Mouse (Mus musculus) intestine, embryonic 16.5 days (tissue): ENCODE measurements around the gene Enah. TPM values are rescaled to one million over a fixed set of nuclear protein-coding genes. Genes with fewer than 3 reads are reported as not detected.

Experiments
- ATAC-seq: fragments of 200-750 bp; cut with Nextera tagmentation; 2 replicates; pipeline ENCODE4 v1.8.0; 2017; ENCODE audit warnings: moderate TSS enrichment, moderate library complexity
- H3K27ac ChIP-seq: fragments of 300-500 bp; sonication (generic); 2 replicates; pipeline ENCODE4 v1.5.1; 2014; ENCODE audit warnings: mild to moderate bottlenecking, low read length
- H3K27me3 ChIP-seq: fragments of 300-500 bp; sonication (generic); replicated peaks from 2 replicates; pipeline ENCODE4 v1.6.1; 2014; ENCODE audit warnings: low read length, control low read depth, mixed read lengths; ENCODE audit not compliant: control insufficient read depth, insufficient read depth
- H3K36me3 ChIP-seq: fragments of 300-500 bp; sonication (generic); 2 replicates; pipeline ENCODE4 v1.6.1; 2014; ENCODE audit warnings: low read length, control low read depth; ENCODE audit not compliant: control insufficient read depth, insufficient read depth
- H3K4me1 ChIP-seq: fragments of 300-500 bp; sonication (generic); 2 replicates; pipeline ENCODE4 v1.6.1; 2014; ENCODE audit warnings: low read length, control low read depth, mixed read lengths; ENCODE audit not compliant: control insufficient read depth, insufficient read depth
- H3K4me2 ChIP-seq: fragments of 300-500 bp; sonication (generic); 2 replicates; pipeline ENCODE4 v1.6.1; 2014; ENCODE audit warnings: low read depth, low read length, control low read depth
- H3K4me3 ChIP-seq: fragments of 300-500 bp; sonication (generic); 2 replicates; pipeline ENCODE4 v1.5.1; 2014; ENCODE audit warnings: mild to moderate bottlenecking, low read length
- H3K9ac ChIP-seq: fragments of 300-500 bp; sonication (generic); 2 replicates; pipeline ENCODE4 v1.6.1; 2014; ENCODE audit warnings: low read depth, low read length
- H3K9me3 ChIP-seq: fragments of 300-500 bp; sonication (generic); 2 replicates; pipeline ENCODE4 v1.6.1; 2016; ENCODE audit warnings: low read length, control low read depth; ENCODE audit not compliant: control insufficient read depth
- WGBS: fragments of 180-500 bp; shearing (Covaris S2); extraction: QIAGEN DNeasy Blood & Tissue Kit; methylation state at CpG from one replicate; pipeline ENCODE4 v1.1.7; 2014; 5-methylcytosine and 5-hydroxymethylcytosine counted together
- polyA plus RNA-seq: library from polyadenylated mRNA; unstranded; fragments of >200 nt; fragmentation: Nextera tagmentation; extraction: Ambion mirVana; gene quantifications from 2 replicates; pipeline ENCODE4 v1.2.1, GENCODE M21; 2015

The Enah gene
- polyA plus RNA-seq, 1 experiment from 2014 or later: 8.9 TPM

GRCm38 (mm10) chr1:181861181-181861902, 158.4 kb downstream of the Enah start:
- peak overlapping the region; percentile 76 for H3K27ac ChIP-seq
- H3K9me3 ChIP-seq: no peaks in the 10 kb centered on the region; the same call in 1 of the 2 replicates
- H3K36me3 ChIP-seq: no peaks in the 10 kb centered on the region
- no peak overlapping the region for H3K9ac ChIP-seq
- H3K4me1 ChIP-seq: peaks cover 29% of the 10 kb centered on the region
- 86% methylated on average over 2 of the region's 2 CpGs for WGBS
- no peak overlapping the region for H3K4me3 ChIP-seq
- ATAC-seq: no peak
- H3K27me3 ChIP-seq: no peaks in the 10 kb centered on the region
- H3K4me2 ChIP-seq: no peak overlapping the region

GRCm38 (mm10) chr1:181860659-181861058, 159.1 kb downstream of the Enah start:
- Histone ChIP-seq H3K36me3 (no peaks in the 10 kb centered on the region), H3K9me3 (no peaks in the 10 kb centered on the region; the same call in 1 of the 2 replicates), H3K9ac (no peak overlapping the region), H3K4me1 (peaks cover 25% of the 10 kb centered on the region), H3K27ac (peak overlapping the region; percentile 76), H3K27me3 (no peaks in the 10 kb centered on the region), H3K4me3 (no peak overlapping the region), H3K4me2 (no peak overlapping the region)
- ATAC-seq: peak; percentile 45
- 10% methylated on average over 5 of the region's 5 CpGs for WGBS

- Histone ChIP-seq H3K4me3 (no peak overlapping the region), H3K27me3 (no peaks in the 10 kb centered on the region), H3K4me1 (peaks cover 13% of the 10 kb centered on the region), H3K9me3 (no peaks in the 10 kb centered on the region; the same call in 1 of the 2 replicates), H3K36me3 (no peaks in the 10 kb centered on the region), H3K4me2 (no peak overlapping the region), H3K27ac (no peak overlapping the region), H3K9ac (no peak overlapping the region)
- WGBS: 77% methylated on average over 2 of the region's 2 CpGs
- no peak for ATAC-seq
Observed at GRCm38 (mm10) chr1:181856329-181856728, 163.5 kb downstream of the Enah start.

- Histone ChIP-seq H3K9ac (no peak overlapping the region), H3K4me1 (peaks cover 7% of the 10 kb centered on the region), H3K27ac (no peak overlapping the region), H3K4me3 (no peak overlapping the region), H3K27me3 (no peaks in the 10 kb centered on the region), H3K9me3 (no peaks in the 10 kb centered on the region; the same call in 1 of the 2 replicates), H3K36me3 (no peaks in the 10 kb centered on the region), H3K4me2 (no peak overlapping the region)
- ATAC-seq: no peak
- WGBS: 85% methylated on average over 2 of the region's 2 CpGs
Observed at GRCm38 (mm10) chr1:181854829-181855228, 165.0 kb downstream of the Enah start.

GRCm38 (mm10) chr1:181853081-181853736, 166.6 kb downstream of the Enah start:
- Histone ChIP-seq H3K36me3 (no peaks in the 10 kb centered on the region), H3K4me2 (peak overlapping the region; percentile 53), H3K9me3 (no peaks in the 10 kb centered on the region; the same call in 1 of the 2 replicates), H3K4me1 (peaks cover 7% of the 10 kb centered on the region), H3K4me3 (peak overlapping the region; percentile 28), H3K9ac (peak overlapping the region; percentile 46), H3K27me3 (no peaks in the 10 kb centered on the region), H3K27ac (peak overlapping the region; percentile 73)
- ATAC-seq: peak; percentile 93
- WGBS: 12% methylated on average over 21 of the region's 21 CpGs

- 46% methylated on average over 13 of the region's 13 CpGs for WGBS
Observed at GRCm38 (mm10) chr1:181852466-181852865, 167.3 kb downstream of the Enah start.

GRCm38 (mm10) chr1:181851521-181852310, 168.1 kb downstream of the Enah start:
- H3K4me3 ChIP-seq: no peak overlapping the region
- peak overlapping the region; percentile 73; the same call in 1 of the 2 replicates for H3K27ac ChIP-seq
- no peak overlapping the region for H3K9ac ChIP-seq
- peaks cover 7% of the 10 kb centered on the region for H3K4me1 ChIP-seq
- WGBS: 86% methylated on average over 12 of the region's 12 CpGs
- H3K36me3 ChIP-seq: no peaks in the 10 kb centered on the region
- no peaks in the 10 kb centered on the region for H3K27me3 ChIP-seq
- H3K4me2 ChIP-seq: no peak overlapping the region
- no peaks in the 10 kb centered on the region for H3K9me3 ChIP-seq
- no peak for ATAC-seq

More at GRCm38 (mm10) chr1:181852466-181852865, 167.3 kb downstream of the Enah start:
- H3K4me2 ChIP-seq: peak overlapping the region; percentile 53
- peak overlapping the region; percentile 73 for H3K27ac ChIP-seq
- peak overlapping the region; percentile 28 for H3K4me3 ChIP-seq
- no peaks in the 10 kb centered on the region; the same call in 1 of the 2 replicates for H3K9me3 ChIP-seq
- ATAC-seq: peak; percentile 69
- 0 out of 2 replicates have a peak overlapping the region, but pooled peaks have one; percentile 27 for H3K9ac ChIP-seq
- no peaks in the 10 kb centered on the region for H3K36me3 ChIP-seq
- peaks cover 7% of the 10 kb centered on the region for H3K4me1 ChIP-seq
- no peaks in the 10 kb centered on the region for H3K27me3 ChIP-seq

GRCm38 (mm10) chr1:181850441-181850840, 169.3 kb downstream of the Enah start:
- Histone ChIP-seq H3K9ac (no peak overlapping the region), H3K27ac (no peak overlapping the region), H3K9me3 (no peaks in the 10 kb centered on the region), H3K4me2 (no peak overlapping the region), H3K36me3 (no peaks in the 10 kb centered on the region), H3K4me3 (no peak overlapping the region), H3K27me3 (no peaks in the 10 kb centered on the region), H3K4me1 (peaks cover 7% of the 10 kb centered on the region)
- ATAC-seq: no peak
- 65% methylated on average over 4 of the region's 4 CpGs for WGBS

GRCm38 (mm10) chr1:181848210-181848609, 171.6 kb downstream of the Enah start:
- H3K36me3 ChIP-seq: no peaks in the 10 kb centered on the region
- H3K27ac ChIP-seq: no peak overlapping the region
- WGBS: 79% methylated on average over 1 of the region's 1 CpGs
- peaks cover 9% of the 10 kb centered on the region for H3K4me1 ChIP-seq
- H3K4me2 ChIP-seq: no peak overlapping the region
- no peaks in the 10 kb centered on the region for H3K27me3 ChIP-seq
- H3K9me3 ChIP-seq: no peaks in the 10 kb centered on the region
- no peak overlapping the region for H3K9ac ChIP-seq
- no peak for ATAC-seq
- no peak overlapping the region for H3K4me3 ChIP-seq
